ENCODE assay signal across 10 mouse cellular contexts in the genomic region with DNA sequence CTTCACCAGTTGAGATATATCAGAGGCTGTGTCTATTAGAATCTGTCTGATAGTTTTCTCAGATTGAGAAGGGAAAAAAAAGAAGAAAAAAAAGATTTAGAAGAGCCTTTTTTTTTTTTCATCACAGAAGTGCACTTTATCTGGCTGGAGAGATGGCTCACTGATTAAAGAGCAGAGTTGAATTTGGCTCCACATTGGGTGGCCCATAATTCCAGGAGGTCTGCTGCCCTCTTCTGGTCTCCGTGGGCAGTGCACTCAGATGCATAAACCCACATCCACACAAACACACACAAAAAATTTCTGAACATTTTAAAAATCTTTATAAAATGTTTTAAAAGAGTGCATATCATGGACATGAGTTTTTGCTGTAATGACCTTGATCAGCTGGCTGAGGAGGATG. TPM values are rescaled to one million over a fixed set of nuclear protein-coding genes. Genes with fewer than 3 reads are reported as not detected.
DNase-seq lines count a peak whose midpoint lies in the region; ATAC-seq and TF ChIP-seq lines count a peak whose summit lies in the region.
"Had no signal": no experiment of that assay in that cellular context is flagged by ENCODE, and none has a peak within 500 bp of the region (broad histone marks: within the 10 kb centered on the region; RNA-seq: fewer than 3 reads in every experiment).

No protein-coding gene starts in this region.

- no peak for TF ChIP-seq POLR2A in embryonic fibroblast, embryonic 13.5 days (IDR thresholded peaks at IDR 0.05; ENCODE audit: low read depth, low read length)

- no peak overlapping the region for H3K4me2 ChIP-seq in liver, embryonic 11.5 days
- H3K4me2 ChIP-seq: heart, embryonic 11.5 days had no signal

- peak; percentile 26; the same call in 1 of the 2 replicates for TF ChIP-seq CTCF in embryonic fibroblast, embryonic 13.5 days (IDR thresholded peaks at IDR 0.05; ENCODE audit: borderline replicate concordance, insufficient read depth, low read length)

- no peak overlapping the region for H3K9ac ChIP-seq in liver, embryonic 11.5 days (ENCODE audit: low read depth, low read length)

- H3K27me3 ChIP-seq in liver, embryonic 11.5 days (replicated peaks; ENCODE audit: control insufficient read depth, insufficient read depth, low read length), result peaks cover 13% of the 10 kb centered on the region

- H3K27ac ChIP-seq in liver, embryonic 11.5 days (ENCODE audit: low read depth, low read length), result no peak overlapping the region
- no peak overlapping the region for H3K27ac ChIP-seq in embryonic fibroblast, embryonic 13.5 days (ENCODE audit: insufficient read depth, low read length)

- H3K4me3 ChIP-seq in liver, embryonic 11.5 days (ENCODE audit: low read depth, low read length), result no peak overlapping the region
- no peak overlapping the region for H3K4me3 ChIP-seq in embryonic fibroblast, embryonic 13.5 days (ENCODE audit: insufficient read depth, low read length)

- peak; percentile 24 to 54 for DNase-seq in cerebellum, postnatal 14 days
- DNase-seq in cerebellum, adult 8-10 months, result no peak
- DNase-seq in liver, result peak; percentile 8
- no peak for DNase-seq in liver, embryonic 11.5 days (ENCODE audit: low spot score)
- peak; percentile 25 for DNase-seq in CD4-positive helper T cell, adult 2 months (ENCODE audit: low read depth, low spot score)
- no peak for DNase-seq in yolk sac, embryonic 10.5 days (ENCODE audit: low spot score)
- DNase-seq: adrenal gland, postnatal 36 days had no signal

- 0 out of 2 replicates have a peak, but pooled peaks cover 3% of the 10 kb centered on the region for H3K4me1 ChIP-seq in liver, embryonic 11.5 days (replicated peaks; ENCODE audit: control insufficient read depth, insufficient read depth, low read length)
- H3K4me1 ChIP-seq in embryonic fibroblast, embryonic 13.5 days (ENCODE audit: control insufficient read depth, insufficient read depth, low read length), result no peaks in the 10 kb centered on the region

- ATAC-seq in liver, embryonic 11.5 days (replicated peaks; ENCODE audit: low FRiP score), result no peak
- no peak for ATAC-seq in activated CD4-positive, CD25-positive, alpha-beta regulatory T cell, adult 4 months

- 76% methylated on average over 1 of the region's 1 CpGs for WGBS in liver, embryonic 11.5 days

- H3K9me3 ChIP-seq in liver, embryonic 11.5 days (ENCODE audit: control insufficient read depth, low read length), result no peaks in the 10 kb centered on the region

- H3K36me3 ChIP-seq in liver, embryonic 11.5 days (ENCODE audit: control insufficient read depth, insufficient read depth, low read length), result no peaks in the 10 kb centered on the region

RNA-seq across cellular contexts. Expression of gene 1700016K19Rik, which starts 25.7 kb away (rescaled TPM):
- not detected in 2 replicates for polyA plus RNA-seq in liver, embryonic 11.5 days (2014; fragmentation: Nextera tagmentation; extraction: Ambion mirVana)
- polyA plus RNA-seq in embryonic fibroblast, embryonic 13.5 days (2011; ENCODE audit: insufficient read length, low read depth, missing spikeins), result not detected in 2 replicates
- under 1 TPM in 1 of 2 experiments, not detected in 1; 0.37 TPM for polyA plus RNA-seq in activated CD4-positive, CD25-positive, alpha-beta regulatory T cell, adult 4 months (2017; shearing (Covaris generic))
- polyA plus RNA-seq: heart, embryonic 11.5 days had no signal

RNA-seq across cellular contexts. Expression of gene Rph3al, which starts 35.8 kb away (rescaled TPM):
- polyA plus RNA-seq in liver, embryonic 11.5 days (2014; fragmentation: Nextera tagmentation; extraction: Ambion mirVana), result 1.4 and 1.5 TPM in 2 replicates
- polyA plus RNA-seq in embryonic fibroblast, embryonic 13.5 days (2011; ENCODE audit: insufficient read length, low read depth, missing spikeins), result 0.47 and 0.82 TPM in 2 replicates
- 1 to 10 TPM; 5.9 to 8.0 TPM for polyA plus RNA-seq in activated CD4-positive, CD25-positive, alpha-beta regulatory T cell, adult 4 months (2017; shearing (Covaris generic))

RNA-seq across cellular contexts. Expression of gene Rflnb, which starts 53.6 kb away (rescaled TPM):
- 7.5 and 7.9 TPM in 2 replicates for polyA plus RNA-seq in liver, embryonic 11.5 days (2014; fragmentation: Nextera tagmentation; extraction: Ambion mirVana)
- 67.5 and 82.6 TPM in 2 replicates for polyA plus RNA-seq in embryonic fibroblast, embryonic 13.5 days (2011; ENCODE audit: insufficient read length, low read depth, missing spikeins)
- polyA plus RNA-seq in activated CD4-positive, CD25-positive, alpha-beta regulatory T cell, adult 4 months (2017; shearing (Covaris generic)), result 10 to 100 TPM; 13.7 to 15.9 TPM

Comparison
In these comparisons a context has a peak if more than half of its experiments do, and no peak if none do; other contexts are left out.
1. DNase-seq: peak in cerebellum, postnatal 14 days (2 of 2), liver (single experiment) and CD4-positive helper T cell, adult 2 months (single experiment); none in cerebellum, adult 8-10 months (single experiment), liver, embryonic 11.5 days (single experiment) and yolk sac, embryonic 10.5 days (single experiment).